Mouse (Mus musculus) liver, embryonic 14.5 days (tissue): ENCODE measurements around the gene Patj. TPM values are rescaled to one million over a fixed set of nuclear protein-coding genes. Genes with fewer than 3 reads are reported as not detected.
A peak's percentile ranks its signal among the peaks of the same experiment; 100 is the strongest.

Source experiments
- ATAC-seq: fragments of 200-750 bp; cut with Nextera tagmentation; 2 replicates; pipeline ENCODE4 v1.8.0; 2017; ENCODE audit warnings: moderate number of reproducible peaks, mild to moderate bottlenecking, moderate library complexity; ENCODE audit not compliant: insufficient read depth
- DNase-seq, 3 experiments: peaks; one replicate each; pipeline ENCODE4 v3.0.0-alpha.2; 2012 to 2013; ENCODE audit warnings: low read depth in 3 of 3, low spot score in 3 of 3
- H3K27ac ChIP-seq: fragments of 300-500 bp; sonication (generic); 2 replicates; pipeline ENCODE4 v1.5.1; 2014; ENCODE audit warnings: moderate library complexity, mild to moderate bottlenecking, control low read depth, inconsistent platforms
- H3K27me3 ChIP-seq: fragments of 300-500 bp; sonication (generic); 2 replicates; pipeline ENCODE4 v1.6.1; 2014; ENCODE audit warnings: mild to moderate bottlenecking, low read length, moderate library complexity; ENCODE audit not compliant: control insufficient read depth, insufficient read depth
- H3K36me3 ChIP-seq: fragments of 300-500 bp; sonication (generic); replicated peaks from 2 replicates; pipeline ENCODE4 v1.6.1; 2014; ENCODE audit warnings: low read depth; ENCODE audit not compliant: control insufficient read depth, insufficient read depth
- H3K4me1 ChIP-seq, 2 experiments: fragments of 200-500 bp in 1 of 2; fragments of 300-500 bp in 1 of 2; sonication (generic) in 1 of 2; replicated peaks; 2 replicates each; pipeline ENCODE4 v1.6.1; 2012 to 2014; ENCODE audit warnings: antibody characterized with exemption in 1 of 2, inconsistent platforms in 1 of 2, low read length in 1 of 2; ENCODE audit not compliant: control insufficient read depth in 2 of 2, insufficient read depth in 2 of 2
- H3K4me2 ChIP-seq: fragments of 300-500 bp; sonication (generic); 2 replicates; pipeline ENCODE4 v1.6.1; 2014; ENCODE audit warnings: low read depth, mild to moderate bottlenecking, control low read depth, moderate library complexity
- H3K4me3 ChIP-seq, 2 experiments: fragments of 200-500 bp in 1 of 2; fragments of 300-500 bp in 1 of 2; sonication (generic) in 1 of 2; 2 replicates each; pipeline ENCODE4 v1.5.1; 2012 to 2014; ENCODE audit warnings: low read depth in 2 of 2, low read length in 2 of 2, mild to moderate bottlenecking in 2 of 2, control low read depth in 1 of 2, inconsistent platforms in 1 of 2, moderate library complexity in 1 of 2; ENCODE audit not compliant: insufficient read depth in 1 of 2
- H3K9ac ChIP-seq: fragments of 300-500 bp; sonication (generic); replicated peaks from 2 replicates; pipeline ENCODE4 v1.6.1; 2014; ENCODE audit warnings: mild to moderate bottlenecking, control low read depth, moderate library complexity
- H3K9me3 ChIP-seq: fragments of 300-500 bp; sonication (generic); 2 replicates; pipeline ENCODE4 v1.6.1; 2016; ENCODE audit warnings: low read length, mixed read lengths; ENCODE audit not compliant: control insufficient read depth
- CTCF ChIP-seq: IDR thresholded peaks from 2 replicates; pipeline ENCODE4 v1.5.1; 2016; ENCODE audit warnings: antibody characterized with exemption, low read depth, control low read depth
- EP300 ChIP-seq: IDR thresholded peaks from 2 replicates; pipeline ENCODE4 v1.6.1; 2016; ENCODE audit warnings: antibody characterized with exemption, low read depth
- WGBS: fragments of 180-500 bp; shearing (Covaris S2); extraction: QIAGEN DNeasy Blood & Tissue Kit; methylation state at CpG from one replicate; pipeline ENCODE4 v1.1.7; 2014; ENCODE audit not compliant: insufficient replicate concordance; 5-methylcytosine and 5-hydroxymethylcytosine counted together
- polyA plus RNA-seq, 2 experiments: library from polyadenylated mRNA; depleted of rRNA in 1 of 2; stranded (reverse) in 1 of 2; unstranded in 1 of 2; fragments of >200 nt; fragmentation: Nextera tagmentation in 1 of 2; extraction: Ambion mirVana in 1 of 2; gene quantifications; 2 replicates each; pipeline versions ENCODE4 v1.2.1 to v1.2.3; 2012 to 2014

Gene Patj
- polyA plus RNA-seq, 2 experiments: 1.1 to 1.6 TPM

- H3K9ac ChIP-seq: no peak overlapping the region
- H3K27me3 ChIP-seq: peaks cover 5% of the 10 kb centered on the region; the same call in 1 of the 2 replicates
- no peak overlapping the region for H3K27ac ChIP-seq
- H3K36me3 ChIP-seq: no peaks in the 10 kb centered on the region
- H3K4me3 ChIP-seq: no peak overlapping the region
- H3K9me3 ChIP-seq: no peaks in the 10 kb centered on the region
- no peaks in the 10 kb centered on the region for H3K4me1 ChIP-seq
- no peak for TF ChIP-seq CTCF
- no peak for TF ChIP-seq EP300
- H3K4me2 ChIP-seq: no peak overlapping the region
- WGBS: 82% methylated on average over 16 of the region's 16 CpGs
- no peak for DNase-seq
- no peak for ATAC-seq
These were observed 338.1 kb downstream of the Patj start for GRCm38 (mm10) chr4:98733660-98734059.

DNA sequence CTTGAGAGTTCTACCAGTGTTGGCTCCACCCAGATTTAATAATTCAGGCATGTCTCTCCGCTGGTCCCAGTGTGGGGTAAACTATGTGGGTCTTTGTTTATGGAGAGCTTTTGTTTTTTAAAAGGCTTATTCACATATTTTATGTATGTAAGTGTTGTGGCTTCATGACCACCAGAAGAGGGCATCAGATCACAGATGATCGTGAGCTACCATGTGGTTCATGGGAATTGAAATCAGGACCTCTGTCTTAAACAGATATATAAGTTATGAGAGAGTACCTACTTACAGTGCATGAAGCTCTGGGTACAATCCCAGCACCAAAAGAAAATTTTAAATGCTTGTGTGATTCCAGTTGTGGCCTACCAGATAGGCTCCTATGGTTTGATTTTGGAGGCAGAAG is 344.2 kb downstream of the Patj start:
- no peaks in the 10 kb centered on the region for H3K9me3 ChIP-seq
- no peak for ATAC-seq
- no peaks in the 10 kb centered on the region for H3K4me1 ChIP-seq
- DNase-seq: no peak
- H3K36me3 ChIP-seq: no peaks in the 10 kb centered on the region
- no peak overlapping the region for H3K27ac ChIP-seq
- no peaks in the 10 kb centered on the region for H3K27me3 ChIP-seq
- TF ChIP-seq EP300 (no peak), CTCF (peak; percentile 6; the same call in 1 of the 2 replicates)
- WGBS: 34% methylated on average over 2 of the region's 2 CpGs
- H3K4me2 ChIP-seq: no peak overlapping the region
- H3K4me3 ChIP-seq: no peak overlapping the region
- no peak overlapping the region for H3K9ac ChIP-seq

GRCm38 (mm10) chr4:98743209-98743905 is 347.8 kb downstream of the Patj start:
- no peak for DNase-seq
- H3K9ac ChIP-seq: no peak overlapping the region
- WGBS: 67% methylated on average over 3 of the region's 3 CpGs

GRCm38 (mm10) chr4:98743906-98744210 is 348.3 kb downstream of the Patj start:
- Histone ChIP-seq H3K27ac (no peak overlapping the region), H3K4me3 (no peak overlapping the region), H3K4me1 (no peaks in the 10 kb centered on the region), H3K4me2 (no peak overlapping the region), H3K9me3 (no peaks in the 10 kb centered on the region), H3K9ac (no peak overlapping the region), H3K27me3 (no peaks in the 10 kb centered on the region), H3K36me3 (no peaks in the 10 kb centered on the region)
- ATAC-seq: no peak
- DNase-seq: no peak
- no peak for TF ChIP-seq CTCF
- no peak for TF ChIP-seq EP300
- WGBS: 25% methylated on average over 7 of the region's 7 CpGs

More at GRCm38 (mm10) chr4:98743209-98743905, 347.8 kb downstream of the Patj start:
- H3K36me3 ChIP-seq: no peaks in the 10 kb centered on the region
- H3K27ac ChIP-seq: no peak overlapping the region
- no peaks in the 10 kb centered on the region for H3K4me1 ChIP-seq
- no peak overlapping the region for H3K4me3 ChIP-seq
- ATAC-seq: no peak
- H3K27me3 ChIP-seq: no peaks in the 10 kb centered on the region
- H3K9me3 ChIP-seq: no peaks in the 10 kb centered on the region
- H3K4me2 ChIP-seq: no peak overlapping the region
- TF ChIP-seq CTCF (no peak), EP300 (no peak)

DNA sequence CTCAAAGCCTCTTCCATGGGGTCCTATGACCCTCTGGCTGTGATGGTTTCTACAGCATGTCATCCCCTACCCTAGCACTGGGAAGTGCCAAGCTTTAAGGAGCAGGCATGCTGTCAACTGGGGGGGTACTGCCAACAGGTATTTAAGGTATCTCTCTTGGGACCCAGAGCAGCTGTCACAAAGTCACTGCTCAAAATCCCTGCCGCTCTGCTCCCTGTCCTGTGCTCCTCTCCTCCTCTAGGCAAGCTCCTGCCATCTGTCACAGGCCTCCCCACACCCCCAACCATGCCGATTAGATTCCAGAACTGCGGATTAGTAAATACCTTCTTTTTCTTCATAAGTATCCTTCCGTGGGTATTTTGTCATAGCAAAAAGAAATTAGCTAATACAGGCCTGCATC is 358.9 kb downstream of the Patj start:
- WGBS: 75% methylated on average over 4 of the region's 4 CpGs
- Histone ChIP-seq H3K9me3 (no peaks in the 10 kb centered on the region), H3K4me1 (no peaks in the 10 kb centered on the region), H3K27me3 (no peaks in the 10 kb centered on the region), H3K4me2 (no peak overlapping the region), H3K36me3 (no peaks in the 10 kb centered on the region), H3K4me3 (no peak overlapping the region), H3K27ac (no peak overlapping the region), H3K9ac (no peak overlapping the region)
- TF ChIP-seq EP300 (no peak), CTCF (no peak)
- ATAC-seq (no peak), DNase-seq (no peak)
